Mouse (Mus musculus) heart, postnatal 0 days (tissue): ENCODE results near the gene Alox12b. TPM values are rescaled to one million over a fixed set of nuclear protein-coding genes. Genes with fewer than 3 reads are reported as not detected.

Experiments
- ATAC-seq: fragments of 200-750 bp; cut with Nextera tagmentation; 2 replicates; pipeline ENCODE4 v1.8.0; 2017; ENCODE audit warnings: low read depth, moderate number of reproducible peaks, moderate library complexity; ENCODE audit not compliant: insufficient read depth
- DNase-seq: peaks from one replicate; pipeline ENCODE4 v3.0.0-alpha.2; 2016; ENCODE audit warnings: low spot score
- H3K27ac ChIP-seq: fragments of 300-500 bp; sonication (generic); 2 replicates; pipeline ENCODE4 v1.5.1; 2014; ENCODE audit warnings: low read depth, mild to moderate bottlenecking
- H3K27me3 ChIP-seq: fragments of 300-500 bp; sonication (generic); 2 replicates; pipeline ENCODE4 v1.6.1; 2014; ENCODE audit warnings: low read length, mixed read lengths; ENCODE audit not compliant: control insufficient read depth, insufficient read depth
- H3K36me3 ChIP-seq: fragments of 300-500 bp; sonication (generic); replicated peaks from 2 replicates; pipeline ENCODE4 v1.6.1; 2014; ENCODE audit warnings: low read length, mixed read lengths; ENCODE audit not compliant: control insufficient read depth, insufficient read depth
- H3K4me1 ChIP-seq: fragments of 300-500 bp; sonication (generic); 2 replicates; pipeline ENCODE4 v1.6.1; 2014; ENCODE audit warnings: antibody characterized with exemption; ENCODE audit not compliant: control insufficient read depth, insufficient read depth
- H3K4me2 ChIP-seq: fragments of 300-500 bp; sonication (generic); 2 replicates; pipeline ENCODE4 v1.6.1; 2014; ENCODE audit warnings: low read depth, mild to moderate bottlenecking, low read length, moderate library complexity
- H3K4me3 ChIP-seq: fragments of 300-500 bp; sonication (generic); 2 replicates; pipeline ENCODE4 v1.5.1; 2014; ENCODE audit warnings: low read depth, low read length
- H3K9ac ChIP-seq: fragments of 300-500 bp; sonication (generic); replicated peaks from 2 replicates; pipeline ENCODE4 v1.6.1; 2014; ENCODE audit warnings: low read depth, low read length, mixed read lengths
- H3K9me3 ChIP-seq: fragments of 300-500 bp; sonication (generic); replicated peaks from 2 replicates; pipeline ENCODE4 v1.6.1; 2016; ENCODE audit warnings: low read length; ENCODE audit not compliant: control insufficient read depth
- CTCF ChIP-seq: IDR thresholded peaks from 2 replicates; pipeline ENCODE4 v1.5.1; 2016; ENCODE audit warnings: antibody characterized with exemption, control low read depth, low read depth
- EP300 ChIP-seq: IDR thresholded peaks from 2 replicates; pipeline ENCODE4 v1.6.1; 2016; ENCODE audit warnings: antibody characterized with exemption, low read depth
- WGBS: fragments of 180-500 bp; shearing (Covaris S2); extraction: QIAGEN DNeasy Blood & Tissue Kit; methylation state at CpG from one replicate; pipeline ENCODE4 v1.1.7; 2014; 5-methylcytosine and 5-hydroxymethylcytosine counted together
- polyA plus RNA-seq: library from polyadenylated mRNA; unstranded; fragments of >200 nt; fragmentation: Nextera tagmentation; extraction: Ambion mirVana; gene quantifications from 2 replicates; pipeline ENCODE4 v1.2.1, GENCODE M21; 2015
- total RNA-seq: library from RNA; depleted of rRNA; stranded (reverse); fragments of >200 nt; gene quantifications from 2 replicates; pipeline ENCODE4 v1.2.3, GENCODE M21; 2014; ENCODE audit warnings: low replicate concordance

The Alox12b gene
- total and polyA plus RNA-seq, 2 experiments from 2014 or later = not detected

- no peak for ATAC-seq
- no peaks in the 10 kb centered on the region for H3K9me3 ChIP-seq
- no peak overlapping the region for H3K27ac ChIP-seq
- no peak overlapping the region for H3K4me3 ChIP-seq
- no peaks in the 10 kb centered on the region for H3K4me1 ChIP-seq
- no peaks in the 10 kb centered on the region for H3K36me3 ChIP-seq
- H3K4me2 ChIP-seq = no peak overlapping the region
- 85% methylated on average over 6 of the region's 6 CpGs for WGBS
- no peak overlapping the region for H3K9ac ChIP-seq
- TF ChIP-seq EP300 = no peak
- no peak for TF ChIP-seq CTCF
- no peaks in the 10 kb centered on the region for H3K27me3 ChIP-seq
- no peak for DNase-seq
Measured at GRCm38 (mm10) chr11:69135361-69135760, 21.4 kb upstream of the Alox12b start.

- no peaks in the 10 kb centered on the region for H3K36me3 ChIP-seq
- H3K4me3 ChIP-seq = no peak overlapping the region
- H3K27me3 ChIP-seq = peaks cover 11% of the 10 kb centered on the region
- ATAC-seq = no peak
- H3K9ac ChIP-seq = no peak overlapping the region; the same call in 1 of the 2 replicates
- H3K4me2 ChIP-seq = no peak overlapping the region
- TF ChIP-seq EP300 (no peak), CTCF (no peak)
- no peak overlapping the region for H3K27ac ChIP-seq
- 53% methylated on average over 7 of the region's 7 CpGs for WGBS
- H3K4me1 ChIP-seq = no peaks in the 10 kb centered on the region; the same call in 1 of the 2 replicates
- DNase-seq = no peak
- no peaks in the 10 kb centered on the region for H3K9me3 ChIP-seq
Measured at GRCm38 (mm10) chr11:69147546-69147945, 9.2 kb upstream of the Alox12b start.

- no peaks in the 10 kb centered on the region; the same call in 1 of the 2 replicates for H3K4me1 ChIP-seq
- TF ChIP-seq CTCF = no peak
- no peak for TF ChIP-seq EP300
- no peak for ATAC-seq
- no peaks in the 10 kb centered on the region for H3K36me3 ChIP-seq
- peaks cover 13% of the 10 kb centered on the region for H3K27me3 ChIP-seq
- no peak overlapping the region for H3K9ac ChIP-seq
- DNase-seq = no peak
- no peak overlapping the region for H3K27ac ChIP-seq
- H3K4me3 ChIP-seq = no peak overlapping the region
- no peak overlapping the region for H3K4me2 ChIP-seq
- WGBS = 88% methylated on average over 5 of the region's 5 CpGs
- H3K9me3 ChIP-seq = no peaks in the 10 kb centered on the region
Measured at GRCm38 (mm10) chr11:69148451-69148960, 8.3 kb upstream of the Alox12b start.

- no peak overlapping the region for H3K27ac ChIP-seq
- H3K4me2 ChIP-seq = no peak overlapping the region
- no peaks in the 10 kb centered on the region for H3K36me3 ChIP-seq
- DNase-seq = no peak
- ATAC-seq = 0 out of 2 replicates have a peak, but pooled peaks have one; percentile 33
- H3K27me3 ChIP-seq = peaks cover 17% of the 10 kb centered on the region
- TF ChIP-seq EP300 (no peak), CTCF (no peak)
- 35% methylated on average over 6 of the region's 6 CpGs for WGBS
- no peak overlapping the region for H3K4me3 ChIP-seq
- H3K9ac ChIP-seq = no peak overlapping the region
- H3K4me1 ChIP-seq = no peaks in the 10 kb centered on the region; the same call in 1 of the 2 replicates
- H3K9me3 ChIP-seq = no peaks in the 10 kb centered on the region
Measured at GRCm38 (mm10) chr11:69149728-69150127, 7.1 kb upstream of the Alox12b start.

- H3K36me3 ChIP-seq = no peaks in the 10 kb centered on the region
- H3K9me3 ChIP-seq = no peaks in the 10 kb centered on the region
- H3K4me1 ChIP-seq = no peaks in the 10 kb centered on the region; the same call in 1 of the 2 replicates
- DNase-seq (peak; percentile 56), ATAC-seq (no peak)
- TF ChIP-seq EP300 = no peak
- TF ChIP-seq CTCF = peak; percentile 64
- no peak overlapping the region for H3K9ac ChIP-seq
- H3K4me3 ChIP-seq = no peak overlapping the region
- peak overlapping the region; percentile 40 for H3K4me2 ChIP-seq
- WGBS = 8% methylated on average over 7 of the region's 7 CpGs
- peaks cover 17% of the 10 kb centered on the region for H3K27me3 ChIP-seq
- H3K27ac ChIP-seq = no peak overlapping the region
Measured at GRCm38 (mm10) chr11:69150444-69150843, 6.3 kb upstream of the Alox12b start.

- H3K27ac ChIP-seq = no peak overlapping the region
- WGBS = 51% methylated on average over 6 of the region's 6 CpGs
- DNase-seq = no peak
- no peaks in the 10 kb centered on the region for H3K36me3 ChIP-seq
- TF ChIP-seq EP300 = no peak
- no peak for TF ChIP-seq CTCF
- peaks cover 17% of the 10 kb centered on the region for H3K27me3 ChIP-seq
- no peak overlapping the region for H3K4me3 ChIP-seq
- peak overlapping the region; percentile 40; the same call in 1 of the 2 replicates for H3K4me2 ChIP-seq
- ATAC-seq = no peak
- no peak overlapping the region for H3K9ac ChIP-seq
- H3K4me1 ChIP-seq = no peaks in the 10 kb centered on the region; the same call in 1 of the 2 replicates
- no peaks in the 10 kb centered on the region for H3K9me3 ChIP-seq
Measured at GRCm38 (mm10) chr11:69151004-69151403, 5.8 kb upstream of the Alox12b start.
